Mouse (Mus musculus): ENCODE results near the gene Klhdc8a. TPM values are rescaled to one million over a fixed set of nuclear protein-coding genes. Genes with fewer than 3 reads are reported as not detected.
"Not testable (repeated sequence)": the region's sequence is repeated elsewhere in the genome, so short reads cannot be mapped to it uniquely, and the experiment has no call there.

The Klhdc8a gene
- polyA plus RNA-seq, 1 experiment from 2014 or later, result 0.06 TPM

- Histone ChIP-seq H3K36me3 (no peaks in the 10 kb centered on the region), H3K4me3 (no peak overlapping the region), H3K27me3 (replicated peaks) (peaks cover 21% of the 10 kb centered on the region; the same call in 1 of the 2 replicates), H3K9ac (no peak overlapping the region), H3K4me1 (peaks cover 6% of the 10 kb centered on the region), H3K4me2 (no peak overlapping the region), H3K9me3 (replicated peaks) (no peaks in the 10 kb centered on the region), H3K27ac (no peak overlapping the region)
- WGBS (ENCODE audit: insufficient replicate concordance), result 54% methylated on average over 3 of the region's 3 CpGs
- ATAC-seq, result no peak
Measured at GRCm38 (mm10) chr1:132276694-132277093, 21.7 kb upstream of the Klhdc8a start.

GRCm38 (mm10) chr1:132277124-132277523 lies 21.3 kb upstream of the Klhdc8a start:
- no peak for ATAC-seq
- no peaks in the 10 kb centered on the region for H3K36me3 ChIP-seq
- no peak overlapping the region for H3K9ac ChIP-seq
- no peak overlapping the region for H3K4me3 ChIP-seq
- H3K4me1 ChIP-seq, result peaks cover 2% of the 10 kb centered on the region
- H3K27me3 ChIP-seq (replicated peaks), result peaks cover 22% of the 10 kb centered on the region
- no peak overlapping the region for H3K4me2 ChIP-seq
- H3K9me3 ChIP-seq (replicated peaks), result no peaks in the 10 kb centered on the region
- H3K27ac ChIP-seq, result no peak overlapping the region
- 53% methylated on average over 6 of the region's 6 CpGs for WGBS (ENCODE audit: insufficient replicate concordance)

DNA sequence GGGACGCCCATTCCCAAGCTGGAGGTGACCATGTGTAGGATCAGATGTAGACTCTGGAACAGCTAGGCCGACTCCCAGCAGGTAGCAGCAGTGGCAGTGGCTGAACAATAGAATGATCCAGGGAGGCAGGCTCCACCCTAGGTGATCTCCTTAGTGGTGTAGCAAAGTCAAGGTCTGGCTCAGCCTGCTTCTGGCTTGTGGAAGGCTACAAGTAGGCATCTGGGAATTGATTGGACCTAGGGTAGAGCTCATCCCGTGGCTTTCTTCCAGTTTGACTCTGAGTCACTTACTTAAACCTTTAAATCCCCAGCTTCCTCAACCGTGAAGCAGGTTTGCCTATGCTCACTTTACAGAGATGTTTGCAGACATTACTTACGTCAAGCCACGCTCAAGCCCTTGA lies 17.8 kb upstream of the Klhdc8a start:
- peaks cover 39% of the 10 kb centered on the region for H3K27me3 ChIP-seq (replicated peaks)
- not testable (repeated sequence) for H3K4me3 ChIP-seq; H3K27ac ChIP-seq; ATAC-seq; H3K9ac ChIP-seq; H3K4me2 ChIP-seq; H3K9me3 ChIP-seq (replicated peaks); H3K4me1 ChIP-seq; H3K36me3 ChIP-seq
- 55% methylated on average over 6 of the region's 6 CpGs for WGBS (ENCODE audit: insufficient replicate concordance)

- H3K4me2 ChIP-seq, result no peak overlapping the region
- WGBS (ENCODE audit: insufficient replicate concordance), result 38% methylated on average over 8 of the region's 8 CpGs
- ATAC-seq, result no peak
Measured at GRCm38 (mm10) chr1:132281523-132282176, 16.8 kb upstream of the Klhdc8a start.

DNA sequence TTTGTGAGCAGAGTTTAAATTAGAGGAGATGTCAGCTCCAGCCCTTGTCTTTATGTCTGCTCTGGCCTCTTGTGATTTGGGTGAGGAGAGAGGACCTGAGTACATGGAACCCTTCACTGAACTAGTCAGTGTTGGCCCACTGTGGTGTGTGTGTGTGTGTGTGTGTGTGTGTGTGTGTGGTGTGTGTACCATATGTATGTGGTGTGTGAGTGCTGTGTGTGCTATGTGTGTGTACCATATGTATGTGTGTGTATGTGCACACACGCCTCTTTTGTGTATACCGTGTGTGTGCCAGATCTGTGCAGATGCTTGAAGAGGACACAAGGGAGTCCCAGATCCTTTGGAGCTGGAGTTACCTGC lies 16.3 kb upstream of the Klhdc8a start:
- no peak for ATAC-seq
- no peak overlapping the region for H3K4me2 ChIP-seq
- H3K9me3 ChIP-seq (replicated peaks), result no peaks in the 10 kb centered on the region
- no peak overlapping the region for H3K27ac ChIP-seq
- H3K9ac ChIP-seq, result no peak overlapping the region
- H3K27me3 ChIP-seq (replicated peaks), result peaks cover 52% of the 10 kb centered on the region
- no peak overlapping the region for H3K4me3 ChIP-seq
- H3K4me1 ChIP-seq, result no peaks in the 10 kb centered on the region
- H3K36me3 ChIP-seq, result no peaks in the 10 kb centered on the region
- WGBS (ENCODE audit: insufficient replicate concordance), result 70% methylated on average over 2 of the region's 2 CpGs

More at GRCm38 (mm10) chr1:132281523-132282176, 16.8 kb upstream of the Klhdc8a start:
- Histone ChIP-seq H3K27me3 (replicated peaks) (peaks cover 47% of the 10 kb centered on the region), H3K27ac (no peak overlapping the region), H3K36me3 (no peaks in the 10 kb centered on the region), H3K9ac (no peak overlapping the region), H3K4me1 (no peaks in the 10 kb centered on the region), H3K4me3 (no peak overlapping the region), H3K9me3 (replicated peaks) (no peaks in the 10 kb centered on the region)

DNA sequence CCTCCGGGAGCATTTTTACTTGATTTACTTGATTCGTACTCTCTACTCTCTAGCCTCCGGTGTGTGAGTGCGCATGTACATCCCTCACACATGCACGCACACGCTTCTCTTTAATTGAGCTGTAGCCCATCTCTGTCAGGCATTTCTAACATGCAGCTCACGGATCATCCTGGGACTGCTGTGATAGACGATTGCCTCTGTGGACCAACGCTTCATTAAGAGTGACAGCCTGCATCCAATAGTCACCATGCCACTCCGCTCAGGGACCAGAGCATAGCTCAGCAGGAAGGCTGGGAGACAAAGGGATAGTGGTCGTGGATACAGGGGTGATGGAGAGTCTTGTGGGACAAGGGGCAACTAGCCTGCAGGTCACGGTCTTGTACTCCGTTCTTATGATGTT lies 15.4 kb upstream of the Klhdc8a start:
- H3K36me3 ChIP-seq, result no peaks in the 10 kb centered on the region
- ATAC-seq, result no peak
- no peaks in the 10 kb centered on the region for H3K4me1 ChIP-seq
- H3K4me2 ChIP-seq, result no peak overlapping the region
- 75% methylated on average over 13 of the region's 13 CpGs for WGBS (ENCODE audit: insufficient replicate concordance)
- no peaks in the 10 kb centered on the region for H3K9me3 ChIP-seq (replicated peaks)
- peaks cover 61% of the 10 kb centered on the region for H3K27me3 ChIP-seq (replicated peaks)
- no peak overlapping the region for H3K9ac ChIP-seq
- H3K4me3 ChIP-seq, result no peak overlapping the region
- H3K27ac ChIP-seq, result no peak overlapping the region

- no peaks in the 10 kb centered on the region for H3K36me3 ChIP-seq
- H3K9me3 ChIP-seq (replicated peaks), result no peaks in the 10 kb centered on the region
- no peak for ATAC-seq
- 63% methylated on average over 1 of the region's 1 CpGs for WGBS (ENCODE audit: insufficient replicate concordance)
- no peak overlapping the region for H3K4me3 ChIP-seq
- H3K27ac ChIP-seq, result no peak overlapping the region
- H3K4me1 ChIP-seq, result no peaks in the 10 kb centered on the region; the same call in 1 of the 2 replicates
- no peak overlapping the region for H3K4me2 ChIP-seq
- H3K9ac ChIP-seq, result no peak overlapping the region
- peaks cover 70% of the 10 kb centered on the region for H3K27me3 ChIP-seq (replicated peaks)
Measured at GRCm38 (mm10) chr1:132286735-132287134, 11.7 kb upstream of the Klhdc8a start.

DNA sequence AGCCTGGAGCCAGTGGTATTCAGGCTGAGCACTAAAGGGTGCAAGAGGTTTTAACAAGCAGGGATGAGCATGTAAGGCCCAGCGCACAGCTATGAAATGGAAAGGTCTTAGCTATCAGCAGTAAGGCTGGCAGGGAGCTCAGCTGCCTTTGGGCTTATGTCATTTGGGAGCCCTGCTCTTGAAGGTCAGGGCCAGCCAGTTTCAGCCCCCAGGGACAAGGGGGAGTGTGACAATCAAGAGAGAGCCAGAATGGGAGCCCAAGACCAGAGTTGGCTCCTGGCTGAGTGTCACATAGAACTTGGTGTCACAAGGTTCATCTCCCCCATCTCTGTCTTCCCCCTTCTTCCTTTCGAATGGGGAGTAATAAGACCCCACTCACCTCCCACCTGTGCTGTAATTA lies 11.0 kb upstream of the Klhdc8a start:
- Histone ChIP-seq H3K27me3 (replicated peaks) (peaks cover 70% of the 10 kb centered on the region), H3K4me1 (peaks cover 3% of the 10 kb centered on the region), H3K4me2 (no peak overlapping the region), H3K36me3 (no peaks in the 10 kb centered on the region), H3K27ac (no peak overlapping the region), H3K9me3 (replicated peaks) (no peaks in the 10 kb centered on the region), H3K4me3 (no peak overlapping the region), H3K9ac (no peak overlapping the region)
- ATAC-seq, result no peak
- WGBS (ENCODE audit: insufficient replicate concordance), result 76% methylated on average over 2 of the region's 2 CpGs

DNA sequence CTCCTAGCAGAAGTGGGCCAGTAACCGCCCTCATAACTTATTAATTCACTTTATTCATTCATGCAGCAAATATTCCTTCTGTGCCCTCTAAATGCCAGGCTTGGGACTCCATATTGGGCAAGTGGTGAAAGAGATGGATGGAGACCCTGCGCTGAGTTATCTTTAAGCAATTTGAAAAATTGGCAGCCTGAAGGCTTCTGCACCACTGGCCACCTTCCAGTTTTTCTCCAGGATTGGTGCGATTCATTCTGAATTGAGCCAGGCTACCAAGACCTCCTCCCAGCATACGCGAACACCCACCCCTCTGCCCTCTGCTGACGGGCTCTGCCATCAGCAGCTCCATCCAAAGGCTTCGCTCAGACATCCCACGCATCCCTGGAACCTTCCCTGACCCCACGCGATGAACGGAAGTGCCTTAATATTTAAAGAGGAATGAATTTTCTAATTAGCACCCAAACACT lies 10.4 kb upstream of the Klhdc8a start:
- ATAC-seq, result no peak
- 33% methylated on average over 11 of the region's 11 CpGs for WGBS (ENCODE audit: insufficient replicate concordance)
- Histone ChIP-seq H3K9ac (no peak overlapping the region), H3K4me3 (no peak overlapping the region), H3K9me3 (replicated peaks) (no peaks in the 10 kb centered on the region), H3K4me1 (peaks cover 3% of the 10 kb centered on the region), H3K36me3 (no peaks in the 10 kb centered on the region), H3K27me3 (replicated peaks) (peaks cover 64% of the 10 kb centered on the region), H3K4me2 (no peak overlapping the region), H3K27ac (no peak overlapping the region)

DNA sequence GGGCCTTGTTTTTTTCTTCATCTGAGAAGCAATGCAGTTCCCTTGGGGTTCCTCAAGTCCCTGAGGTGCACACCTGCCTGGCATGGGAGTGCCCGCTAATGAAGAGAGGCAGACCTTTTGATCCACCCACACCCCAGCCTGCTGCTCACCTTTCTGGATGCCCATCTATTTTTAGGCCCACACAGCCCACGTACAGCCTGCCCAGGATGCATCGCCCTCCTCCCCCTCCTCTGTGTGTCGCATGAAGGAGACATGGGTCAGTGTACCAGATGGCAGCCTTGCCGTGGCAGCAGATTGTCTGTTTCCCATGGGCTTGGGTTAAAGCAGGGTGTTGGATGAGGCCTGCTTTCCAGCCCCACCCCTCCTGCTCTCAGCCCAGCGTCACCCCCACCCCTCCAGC lies 8.5 kb upstream of the Klhdc8a start:
- Histone ChIP-seq H3K27me3 (replicated peaks) (peaks cover 68% of the 10 kb centered on the region), H3K4me3 (no peak overlapping the region), H3K9me3 (replicated peaks) (no peaks in the 10 kb centered on the region), H3K27ac (no peak overlapping the region), H3K4me1 (peaks cover 3% of the 10 kb centered on the region), H3K9ac (no peak overlapping the region), H3K4me2 (no peak overlapping the region), H3K36me3 (no peaks in the 10 kb centered on the region)
- ATAC-seq, result no peak
- 81% methylated on average over 6 of the region's 6 CpGs for WGBS (ENCODE audit: insufficient replicate concordance)

DNA sequence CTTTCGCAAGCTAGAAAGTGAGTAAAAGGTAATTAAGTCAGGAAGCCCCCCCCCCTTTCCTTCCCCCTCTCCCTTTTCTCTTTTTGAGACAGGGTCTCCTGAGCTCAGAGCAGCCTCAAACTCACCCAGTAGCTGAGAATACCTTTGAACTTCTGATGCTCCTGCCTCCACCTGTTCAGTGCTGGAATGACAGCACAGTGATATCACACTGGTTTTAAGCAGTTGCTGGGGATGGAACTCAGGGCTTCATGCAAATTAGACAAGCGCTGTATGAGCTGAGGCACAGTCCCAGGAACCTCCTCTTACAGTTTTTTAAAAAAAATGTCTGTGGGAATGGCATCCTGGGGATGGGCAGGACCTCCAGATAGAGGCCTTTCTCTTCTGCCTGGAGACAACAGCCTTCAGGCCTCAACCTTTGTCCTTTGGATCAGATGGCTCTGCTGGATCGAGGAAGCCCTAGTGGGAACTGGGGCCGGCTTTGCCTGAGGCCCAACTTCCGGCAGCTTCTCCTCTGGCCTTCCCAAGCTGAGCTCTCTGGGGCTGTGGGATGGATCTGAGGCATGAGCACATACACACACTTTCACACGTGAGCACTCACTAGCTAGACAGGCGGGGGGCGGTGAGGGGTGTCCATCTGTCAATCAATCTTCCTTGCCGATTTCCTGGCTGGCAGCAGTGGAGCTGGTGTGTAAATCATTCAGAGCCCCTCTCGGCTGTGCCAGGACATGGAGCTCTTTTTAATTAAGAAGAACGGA lies 7.3 kb upstream of the Klhdc8a start:
- WGBS (ENCODE audit: insufficient replicate concordance), result 54% methylated on average over 11 of the region's 11 CpGs
- H3K9ac ChIP-seq, result no peak overlapping the region
- peaks cover 3% of the 10 kb centered on the region for H3K4me1 ChIP-seq
- no peaks in the 10 kb centered on the region for H3K36me3 ChIP-seq
- no peaks in the 10 kb centered on the region for H3K9me3 ChIP-seq (replicated peaks)
- no peak for ATAC-seq
- H3K27me3 ChIP-seq (replicated peaks), result peaks cover 76% of the 10 kb centered on the region
- H3K4me2 ChIP-seq, result no peak overlapping the region
- H3K4me3 ChIP-seq, result no peak overlapping the region
- H3K27ac ChIP-seq, result no peak overlapping the region

GRCm38 (mm10) chr1:132291706-132292105 lies 6.7 kb upstream of the Klhdc8a start:
- ATAC-seq, result no peak

More at GRCm38 (mm10) chr1:132291706-132292105, 6.7 kb upstream of the Klhdc8a start:
- Histone ChIP-seq H3K27ac (no peak overlapping the region), H3K9ac (no peak overlapping the region), H3K4me2 (no peak overlapping the region), H3K36me3 (no peaks in the 10 kb centered on the region), H3K27me3 (replicated peaks) (peaks cover 76% of the 10 kb centered on the region), H3K4me1 (peaks cover 3% of the 10 kb centered on the region), H3K9me3 (replicated peaks) (no peaks in the 10 kb centered on the region), H3K4me3 (no peak overlapping the region)
- 51% methylated on average over 4 of the region's 4 CpGs for WGBS (ENCODE audit: insufficient replicate concordance)
